Mouse (Mus musculus) Muller cell, postnatal 12 days (primary cell): ENCODE data around the gene Gm17268.

Experiments used
- DNase-seq: peaks from one replicate; pipeline ENCODE4 v3.0.0-alpha.2; 2015; ENCODE audit errors: inconsistent ontology term

Gene Gm17268

DNA sequence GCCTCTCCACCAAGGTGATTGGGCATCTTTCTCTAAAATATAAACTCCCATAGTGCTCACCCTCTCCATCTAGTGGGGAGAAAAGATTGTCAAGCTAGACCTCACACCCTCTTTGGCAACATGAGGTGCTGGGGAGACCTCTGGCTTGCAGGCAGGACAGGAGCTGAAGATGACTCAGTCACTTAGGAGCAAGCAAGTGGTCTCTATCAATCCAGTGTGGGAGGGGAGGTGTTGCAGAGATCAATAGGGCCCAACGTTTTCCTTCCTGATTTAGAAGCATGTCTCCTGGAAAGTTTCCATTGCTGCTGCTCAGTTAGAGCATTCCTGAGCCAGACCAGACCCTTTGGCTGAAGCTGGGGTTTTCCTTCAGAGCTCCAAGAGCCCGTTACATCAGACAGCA, at the start of gene Gm17268:
Gm17268 (minus strand) TSS at position 28 of the 400 bp plus-strand sequence.
- peak; percentile 63 for DNase-seq

DNA sequence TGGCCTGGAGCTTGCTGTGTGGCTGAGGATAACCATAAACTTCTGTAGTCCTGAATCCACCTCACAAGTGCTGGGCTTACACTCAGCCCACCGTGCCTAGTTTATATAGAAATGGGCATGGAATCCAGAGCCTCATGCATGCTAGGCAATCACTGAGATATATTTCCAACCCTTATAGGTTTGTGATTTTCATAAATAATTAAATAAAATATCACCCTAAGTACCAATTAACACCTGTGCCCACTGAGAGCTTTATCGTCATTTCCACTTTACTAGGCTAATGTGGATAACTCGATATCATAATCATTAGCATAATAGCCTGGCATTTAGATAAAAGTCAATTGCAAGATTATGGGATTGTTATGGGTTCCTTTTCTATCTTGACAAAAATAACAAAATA, 46.0 kb upstream of the Gm17268 start:
- no peak for DNase-seq

DNA sequence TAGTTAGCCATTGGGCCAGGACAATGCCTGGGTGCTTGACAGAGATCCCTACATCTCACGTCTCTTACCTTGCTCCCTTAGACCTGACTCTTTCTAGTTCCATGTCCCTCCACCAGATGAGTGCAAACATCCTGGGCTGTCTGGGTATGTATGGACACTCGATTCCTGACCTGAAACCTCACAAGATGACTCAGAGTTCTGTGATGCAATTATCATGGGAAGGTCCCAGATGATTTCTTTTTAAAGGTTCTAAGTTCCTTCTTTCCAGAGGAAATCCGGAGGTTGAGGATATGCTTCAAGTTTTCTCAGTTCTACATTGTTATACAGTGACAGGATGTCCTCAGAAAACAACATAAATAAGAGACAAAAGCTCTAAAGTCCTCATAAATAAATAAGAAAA, 42.5 kb upstream of the Gm17268 start:
- no peak for DNase-seq

DNA sequence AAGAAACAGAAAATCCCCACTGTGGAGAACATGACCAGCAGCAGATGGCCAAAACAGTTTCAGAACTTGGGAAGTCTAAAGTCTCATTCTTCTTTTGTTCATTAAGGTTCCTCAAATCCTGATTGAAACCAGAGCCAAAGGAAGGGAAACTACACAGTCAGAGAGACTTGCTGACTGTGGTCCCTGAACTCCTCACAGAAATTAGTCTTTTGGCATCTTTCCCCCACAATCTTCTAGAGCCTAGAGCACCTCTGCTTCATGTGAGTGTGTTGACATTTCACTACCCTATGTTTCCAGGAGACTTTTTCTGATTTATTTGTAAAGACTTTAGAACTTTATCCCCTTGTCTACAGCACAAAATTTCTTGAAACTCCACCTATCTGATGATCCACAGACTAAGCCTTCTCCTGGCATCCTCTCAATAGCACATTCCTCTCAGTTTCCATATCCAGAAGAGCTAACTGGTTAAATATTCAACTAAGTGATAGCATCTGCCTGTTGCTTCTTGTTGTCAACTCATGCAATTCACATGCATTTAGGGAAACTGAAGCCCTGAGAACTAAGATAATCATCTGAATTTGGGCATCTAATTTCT, 39.9 kb upstream of the Gm17268 start:
- no peak for DNase-seq

DNA sequence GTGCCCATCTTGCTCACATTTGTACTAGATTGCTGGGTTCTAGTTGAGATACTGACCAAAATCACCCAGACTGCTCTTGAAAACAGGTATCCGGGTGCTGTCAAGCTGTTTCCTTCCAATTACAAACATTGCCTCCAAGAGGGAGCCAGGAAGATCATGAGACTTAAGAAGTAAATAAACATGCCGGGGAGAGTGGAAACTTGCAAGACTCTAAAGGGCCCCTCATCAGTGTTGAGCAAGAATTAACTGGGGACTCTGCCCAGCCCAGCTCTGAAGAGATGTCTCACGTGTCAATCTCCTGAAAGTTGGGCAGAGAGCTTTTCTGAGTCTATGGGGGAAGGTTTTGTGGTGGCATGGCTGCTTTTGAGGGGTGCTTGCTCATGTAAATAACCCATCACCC, 38.7 kb upstream of the Gm17268 start:
- no peak for DNase-seq

DNA sequence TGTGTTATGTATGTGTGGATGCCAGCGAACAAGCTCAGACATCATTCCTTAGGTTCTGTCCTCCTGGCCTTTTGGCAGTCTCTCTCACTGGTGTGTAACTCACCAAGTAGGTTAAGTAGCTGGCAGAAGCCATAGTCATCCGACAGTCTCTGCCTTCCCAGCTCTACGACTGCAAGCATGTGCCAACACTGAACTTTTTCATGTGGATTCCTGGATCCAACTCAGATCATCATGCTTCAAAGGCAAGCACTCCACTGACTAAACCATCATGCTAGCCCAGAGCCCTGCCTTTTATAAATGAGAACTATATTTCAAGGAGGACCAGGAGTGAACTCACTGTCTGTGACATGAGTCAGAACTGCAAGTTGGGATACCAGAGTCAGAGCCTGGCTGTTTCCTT, 35.3 kb upstream of the Gm17268 start:
- no peak for DNase-seq

DNA sequence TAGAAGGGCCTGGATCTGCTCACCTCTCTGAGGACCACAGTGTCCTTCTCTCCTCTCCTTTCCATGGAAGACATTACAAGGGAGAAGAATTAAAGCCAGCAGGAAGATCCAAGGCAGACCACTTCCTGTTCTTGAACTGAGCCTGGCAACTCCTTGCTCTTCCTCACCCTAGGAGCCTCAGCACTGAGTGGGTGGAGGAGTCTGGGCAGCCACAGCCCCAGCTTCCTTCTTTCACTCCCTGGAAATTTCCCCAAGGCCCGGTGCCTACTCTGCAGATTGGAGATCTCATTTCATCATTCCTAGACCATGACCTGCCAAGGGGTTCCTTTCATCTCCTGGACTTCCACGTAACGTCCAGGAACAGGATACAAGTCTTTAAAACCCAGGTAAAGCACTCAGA, 34.6 kb upstream of the Gm17268 start:
- no peak for DNase-seq

DNA sequence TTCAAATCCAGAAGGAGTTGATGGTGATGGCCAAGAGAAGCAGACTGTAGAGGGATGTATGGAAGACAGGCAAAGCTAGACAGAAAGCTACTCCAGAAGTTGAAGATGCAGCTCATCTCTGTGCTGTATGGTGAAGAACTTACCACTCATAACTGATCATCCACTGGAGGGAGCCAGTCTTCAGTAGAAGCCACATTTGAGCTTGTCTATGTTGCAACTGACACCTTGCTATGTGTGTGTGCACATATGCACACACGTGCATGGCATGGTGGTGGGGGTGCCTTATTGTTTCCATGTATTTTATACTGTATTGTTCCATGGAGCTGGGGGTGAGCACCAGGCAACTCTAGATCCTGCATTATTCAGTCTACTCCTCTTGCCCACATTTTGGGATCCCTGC, 34.0 kb upstream of the Gm17268 start:
- DNase-seq, result no peak

DNA sequence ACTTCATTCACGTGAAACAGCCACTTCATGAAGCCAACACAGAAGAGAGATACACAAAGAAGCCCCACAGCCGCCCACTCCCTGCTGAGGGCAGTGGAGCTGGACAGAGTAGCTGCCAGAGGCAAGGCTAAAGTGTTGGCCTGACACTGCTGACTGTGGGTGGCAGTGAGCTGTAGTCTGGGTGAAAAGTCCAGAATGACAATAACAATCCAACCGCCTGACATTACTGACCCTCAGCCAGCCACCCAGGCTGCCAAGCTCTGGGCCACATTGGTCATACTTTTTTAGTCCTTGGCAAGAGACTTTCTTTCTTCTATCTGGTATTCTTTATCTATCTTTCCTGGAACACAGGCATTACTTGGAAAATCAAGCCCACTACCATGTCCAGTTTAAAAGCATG, 32.7 kb upstream of the Gm17268 start:
- peak; percentile 35 for DNase-seq

DNA sequence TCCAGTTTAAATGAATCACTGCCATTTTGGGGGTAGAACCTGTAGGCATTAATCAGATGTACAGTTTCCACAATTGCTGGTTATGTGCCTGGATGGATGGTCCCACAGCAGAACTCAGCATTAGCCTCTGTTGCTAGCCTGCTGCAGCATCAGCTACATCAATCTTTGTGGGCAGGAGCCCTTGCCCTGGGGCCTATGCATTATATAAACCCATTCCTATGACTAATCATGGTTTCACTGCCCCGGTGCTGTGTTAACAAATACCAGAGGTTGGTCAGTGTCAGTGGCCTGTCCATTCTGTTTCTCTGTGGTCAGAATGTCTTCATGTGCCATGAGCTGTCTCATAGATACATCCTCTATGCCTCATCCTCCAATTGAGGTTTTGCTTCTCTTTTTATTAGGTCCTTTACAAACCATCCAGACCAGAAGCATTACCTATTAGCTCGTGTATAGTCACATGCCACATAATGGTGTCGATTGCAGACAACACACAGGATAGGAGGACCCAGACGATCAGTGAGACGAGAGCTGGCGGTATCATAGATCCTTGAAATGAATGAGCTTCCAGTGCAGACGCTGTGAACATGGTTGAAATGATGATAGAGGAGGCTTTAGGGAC, 28.7 kb upstream of the Gm17268 start:
- peak; percentile 70 for DNase-seq

DNA sequence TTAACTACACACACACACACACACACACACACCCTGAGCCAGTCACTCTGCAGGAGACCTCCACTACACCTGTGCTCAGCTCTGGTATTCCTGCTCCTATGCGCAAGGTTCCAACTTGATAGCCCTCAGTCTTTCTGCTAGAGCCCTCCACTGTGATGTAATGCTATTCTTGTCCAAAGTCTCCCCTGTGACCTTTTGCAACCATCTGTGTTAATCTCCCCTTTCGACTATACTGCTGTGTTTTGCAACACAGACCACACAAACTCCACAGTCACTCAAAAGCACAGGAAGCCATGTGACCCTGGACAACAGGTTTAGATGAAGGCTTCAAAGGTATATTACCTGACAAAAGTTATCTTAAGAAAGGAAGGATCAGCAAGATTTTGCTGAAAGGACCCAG, 25.1 kb upstream of the Gm17268 start:
- no peak for DNase-seq

DNA sequence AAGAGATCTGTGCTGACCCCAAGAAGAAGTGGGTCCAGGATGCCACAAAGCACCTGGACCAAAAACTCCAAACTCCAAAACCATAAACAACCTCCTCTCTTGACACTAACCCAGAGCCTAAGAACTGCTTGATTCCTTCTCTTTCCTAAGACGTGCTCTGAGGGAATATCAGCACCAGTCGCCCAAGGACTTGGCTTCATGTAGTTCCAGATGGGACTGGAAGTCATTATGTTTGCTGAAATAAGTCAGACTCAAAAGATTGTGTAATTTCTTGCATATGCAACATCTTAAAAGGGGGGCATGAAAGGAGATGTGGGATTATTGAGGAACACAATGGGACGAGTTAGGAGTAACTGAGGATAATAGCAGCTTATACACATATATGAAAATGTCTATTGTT, 23.9 kb upstream of the Gm17268 start:
- no peak for DNase-seq

DNA sequence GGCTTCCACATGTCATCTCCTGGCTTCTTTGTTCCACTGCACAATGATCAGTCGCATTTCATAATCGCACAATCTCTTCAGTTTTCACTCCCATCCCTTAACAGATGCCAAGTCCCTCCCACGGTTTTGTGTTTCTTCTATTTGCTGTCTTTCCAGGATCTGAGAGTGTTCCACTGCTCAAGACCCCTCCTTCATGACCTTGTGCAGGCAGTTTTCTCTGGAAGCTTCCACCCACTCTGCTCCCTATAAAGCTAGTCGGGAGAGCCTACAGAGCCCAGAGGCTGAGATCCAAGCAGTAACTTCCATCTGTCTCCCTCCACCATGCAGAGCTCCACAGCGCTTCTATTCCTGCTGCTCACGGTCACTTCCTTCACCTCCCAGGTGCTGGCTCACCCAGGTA, 19.3 kb upstream of the Gm17268 start, which contains the start of gene Ccl11:
Ccl11 (plus strand) TSS at position 178 of the 400 bp plus-strand sequence.
- no peak for DNase-seq

DNA sequence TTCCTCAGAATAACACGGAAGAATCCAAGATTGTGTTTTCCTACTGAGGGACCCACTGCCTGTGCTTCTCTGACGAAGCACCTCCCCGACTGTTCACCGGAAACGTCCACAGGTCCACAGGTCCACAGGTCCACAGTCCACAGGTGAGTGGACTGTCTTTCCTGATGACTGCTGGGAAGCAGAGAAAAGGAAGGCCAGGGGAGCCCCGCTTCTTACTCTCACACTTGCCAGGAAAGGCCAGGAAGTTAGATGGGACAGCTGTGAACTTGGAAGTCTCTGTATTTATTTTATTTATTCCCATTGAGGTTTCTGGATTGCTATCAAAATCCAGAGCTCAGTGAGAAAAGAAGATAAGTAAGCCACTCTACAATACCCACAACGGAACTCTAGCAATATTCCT, 15.5 kb upstream of the Gm17268 start:
- DNase-seq, result no peak

DNA sequence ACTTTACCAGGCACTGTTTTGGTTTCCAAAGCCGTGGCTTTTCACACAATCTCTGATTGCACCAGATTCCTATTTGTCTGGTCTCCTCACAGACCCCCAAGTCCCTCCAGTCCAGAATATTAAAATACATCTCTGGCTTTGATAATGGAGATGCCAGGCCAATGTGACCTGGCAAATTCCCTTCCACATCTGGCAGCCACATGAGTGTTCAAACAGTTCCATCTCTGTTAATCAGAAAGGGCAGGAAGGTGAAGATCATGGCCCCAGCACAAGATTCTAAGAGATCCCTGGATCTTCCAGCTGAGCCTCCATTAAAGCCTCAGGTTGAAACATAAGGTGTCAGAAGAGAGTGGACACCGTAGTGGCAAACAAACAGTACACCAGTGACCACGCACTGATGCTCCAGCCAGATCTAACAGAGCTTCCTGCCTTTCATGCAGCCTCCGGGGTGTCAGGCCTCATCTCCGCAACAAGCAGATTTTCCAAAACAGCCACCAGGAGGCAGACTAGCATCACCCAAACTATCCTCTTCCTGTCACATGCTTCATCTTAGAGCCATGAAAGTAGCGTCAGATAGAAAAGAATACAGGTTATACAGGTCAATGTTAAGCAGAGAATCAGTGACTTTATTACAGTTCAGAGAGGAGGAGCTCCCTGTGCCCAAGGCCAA, 9.5 kb upstream of the Gm17268 start:
- peak; percentile 24 for DNase-seq

DNA sequence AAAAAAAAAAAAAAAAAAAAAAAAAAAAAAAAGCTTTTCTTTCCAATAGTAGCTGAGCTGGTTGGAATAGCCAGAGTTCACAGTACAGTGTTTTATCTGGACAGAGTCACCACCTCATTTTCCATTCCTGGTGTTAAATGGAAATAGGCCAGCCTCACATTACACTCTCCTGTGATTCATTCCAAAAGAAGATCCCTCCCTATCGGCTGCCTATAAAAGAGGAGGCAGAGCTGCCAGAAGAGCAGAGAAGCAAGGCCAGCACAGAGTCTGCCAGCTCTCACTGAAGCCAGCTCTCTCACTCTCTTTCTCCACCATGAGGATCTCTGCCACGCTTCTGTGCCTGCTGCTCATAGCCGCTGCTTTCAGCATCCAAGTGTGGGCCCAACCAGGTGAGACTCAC, 7.1 kb upstream of the Gm17268 start, which contains the start of gene Ccl7:
Ccl7 (plus strand) TSS at position 242 of the 400 bp plus-strand sequence.
- DNase-seq, result peak; percentile 77

DNA sequence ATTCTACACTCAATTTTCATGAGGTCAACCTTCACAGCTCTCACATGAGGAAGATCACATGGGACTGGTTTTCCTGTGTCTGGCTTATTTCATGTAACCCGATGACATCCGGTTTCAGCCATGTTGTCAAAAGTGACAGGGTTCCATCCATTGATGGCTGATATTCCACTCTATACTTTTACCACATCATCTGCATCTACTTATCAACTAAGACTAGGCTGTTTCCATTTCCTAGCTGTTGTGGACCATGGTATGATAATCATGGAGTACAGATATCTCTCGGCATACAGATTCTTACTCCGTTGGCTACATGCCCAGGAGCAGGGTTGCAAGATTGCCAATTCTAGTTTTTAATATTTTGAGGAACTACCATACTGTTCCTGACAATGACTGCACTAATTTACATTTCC, 3.3 kb upstream of the Gm17268 start:
- DNase-seq, result no peak

DNA sequence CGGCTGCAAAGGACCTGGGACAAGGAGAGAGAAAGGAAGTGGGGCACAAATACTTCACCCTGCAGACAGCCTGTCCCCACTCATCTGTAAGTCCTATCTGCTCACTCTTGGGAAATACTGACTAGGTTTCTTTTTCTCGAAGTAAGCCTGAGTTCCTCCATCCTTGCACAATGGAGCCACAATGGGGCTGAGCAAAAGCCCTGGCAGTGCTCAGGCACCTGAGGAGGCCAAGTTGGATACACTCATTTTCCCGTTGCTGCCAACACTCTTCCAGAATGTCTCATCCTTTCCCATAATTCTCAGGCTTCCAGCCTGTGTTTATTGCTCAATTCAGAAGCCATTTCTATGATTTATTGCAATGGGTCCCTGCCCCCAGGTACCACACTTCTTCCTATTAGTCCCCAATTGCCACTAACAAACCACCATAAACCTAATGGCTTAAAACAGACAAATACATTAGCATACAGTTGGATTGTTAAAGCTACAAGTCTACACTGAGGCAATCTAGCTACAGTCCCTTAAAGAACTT, 834 bp upstream of the Gm17268 start:
- peak; percentile 14 for DNase-seq

DNA sequence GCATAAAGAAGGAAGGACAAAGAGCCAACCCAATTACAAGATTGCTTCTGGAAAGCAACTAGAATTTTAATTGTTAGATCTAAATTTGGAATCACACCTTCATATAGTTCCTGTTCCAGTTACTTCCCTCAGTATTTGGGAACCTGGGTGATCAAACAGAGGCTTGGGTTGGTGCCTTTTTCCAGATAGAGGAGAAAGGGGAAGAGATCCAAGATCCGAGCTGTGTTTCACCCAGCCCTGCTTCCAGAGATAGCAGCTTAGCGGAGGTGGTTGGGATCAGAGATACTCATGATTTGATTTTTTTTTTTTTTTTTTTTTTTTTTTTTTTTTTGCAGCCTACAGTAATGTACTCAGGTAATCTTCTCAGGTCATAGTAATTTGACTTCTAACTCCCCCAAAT, 2.5 kb downstream of the Gm17268 start:
- no peak for DNase-seq

DNA sequence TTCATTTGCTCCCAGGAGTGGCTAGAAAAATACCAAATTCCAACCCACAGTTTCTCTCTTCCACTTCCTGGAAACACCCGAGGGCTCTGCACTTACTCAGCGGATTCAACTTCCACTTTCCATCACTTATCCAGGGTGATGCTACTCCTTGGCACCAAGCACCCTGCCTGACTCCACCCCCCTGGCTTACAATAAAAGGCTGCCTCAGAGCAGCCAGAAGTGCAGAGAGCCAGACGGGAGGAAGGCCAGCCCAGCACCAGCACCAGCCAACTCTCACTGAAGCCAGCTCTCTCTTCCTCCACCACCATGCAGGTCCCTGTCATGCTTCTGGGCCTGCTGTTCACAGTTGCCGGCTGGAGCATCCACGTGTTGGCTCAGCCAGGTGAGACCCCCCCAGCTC, 3.0 kb downstream of the Gm17268 start, which contains the start of gene Ccl2:
Ccl2 (plus strand) TSS at position 216 of the 400 bp plus-strand sequence.
- DNase-seq, result peak; percentile 97

DNA sequence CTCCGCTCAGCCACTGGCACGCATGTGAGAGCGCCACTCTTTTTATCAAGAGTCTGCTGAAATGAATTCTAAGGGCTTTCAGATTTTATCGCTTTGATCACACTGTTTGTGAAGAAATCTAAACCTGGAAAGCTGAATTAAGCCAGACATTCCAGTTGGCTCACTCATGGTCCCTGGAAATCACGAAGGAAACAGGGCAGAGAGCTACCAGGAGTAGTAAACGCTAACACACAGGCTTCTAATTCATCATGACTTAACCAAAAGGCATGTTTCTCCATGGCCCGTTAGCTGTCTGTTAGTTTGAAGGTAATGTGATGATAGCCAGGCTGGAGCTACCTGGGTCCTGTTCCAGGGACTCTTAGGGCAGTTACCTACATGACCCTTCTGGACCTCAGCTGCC, 3.9 kb downstream of the Gm17268 start:
- DNase-seq, result peak; percentile 30

DNA sequence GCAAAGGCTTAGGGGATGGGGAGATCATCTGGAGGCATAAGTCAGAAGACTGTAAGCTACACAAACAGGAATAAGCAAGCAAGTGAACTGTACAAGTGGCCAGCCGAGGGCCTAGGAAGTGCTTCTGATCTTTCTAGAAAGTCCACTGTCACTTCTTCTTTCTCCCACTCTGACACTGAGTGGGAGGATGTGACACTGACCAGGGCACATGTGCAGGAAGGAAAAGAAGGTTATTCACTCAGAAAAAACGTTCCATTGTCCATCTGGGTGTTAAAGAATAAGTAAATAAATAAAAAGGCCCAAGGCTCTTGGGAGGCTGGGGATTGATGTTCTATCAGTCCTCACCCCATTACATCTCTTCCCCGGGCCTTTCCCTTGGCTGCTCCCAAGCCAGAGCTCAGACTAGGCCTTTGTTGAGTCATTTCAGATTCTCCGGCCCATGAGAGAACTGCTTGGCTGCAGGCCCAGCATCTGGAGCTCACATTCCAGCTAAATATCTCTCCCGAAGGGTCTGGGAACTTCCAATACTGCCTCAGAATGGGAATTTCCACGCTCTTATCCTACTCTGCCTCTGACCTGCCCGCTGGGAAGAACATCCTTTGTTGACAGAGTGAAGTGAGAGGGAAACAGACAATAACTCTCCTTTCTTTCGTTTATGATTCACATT, 5.6 kb downstream of the Gm17268 start:
- DNase-seq, result peak; percentile 84
